Comparison of ENCODE assay signal across 10 mouse cellular contexts in genomic region chr10:86126478-86126877, GRCm38 (mm10).
DNase-seq lines count a peak whose midpoint lies in the region; ATAC-seq and TF ChIP-seq lines count a peak whose summit lies in the region.
"Had no signal": no experiment of that assay in that cellular context is flagged by ENCODE, and none has a peak within 500 bp of the region (broad histone marks: within the 10 kb centered on the region; RNA-seq: fewer than 3 reads in every experiment).

No protein-coding gene starts in this region.

- H3K4me2 ChIP-seq in myocyte (ENCODE audit: low read depth), result peak overlapping the region; percentile 55
- no peak overlapping the region for H3K4me2 ChIP-seq in forebrain, embryonic 12.5 days

- H3K27ac ChIP-seq in forebrain, embryonic 12.5 days, result no peak overlapping the region
- H3K27ac ChIP-seq: embryonic facial prominence, embryonic 10.5 days; forebrain, embryonic 10.5 days had no signal

- no peaks in the 10 kb centered on the region for H3K79me2 ChIP-seq in myocyte (ENCODE audit: control insufficient read depth, insufficient read depth)

- WGBS in forebrain, embryonic 12.5 days, result 88% methylated on average over 11 of the region's 11 CpGs

- H3ac ChIP-seq in myocyte (ENCODE audit: control insufficient read depth, insufficient read length), result no peak overlapping the region

- no peak for ATAC-seq in forebrain, embryonic 12.5 days (ENCODE audit: low FRiP score)
- ATAC-seq: activated CD4-positive, CD25-positive, alpha-beta regulatory T cell, adult 4 months had no signal

- DNase-seq in retina, postnatal 1 day, result peak; percentile 7
- no peak for DNase-seq in retina, embryonic 14.5 days (ENCODE audit: low spot score)
- peak; percentile 16 for DNase-seq in gastrocnemius, adult 18-20 months (ENCODE audit: low spot score)
- DNase-seq in heart, postnatal 14 days, result peak; percentile 43 to 48
- DNase-seq in cerebellum, adult 9-11 months, result no peak

- H3K36me3 ChIP-seq in myocyte (ENCODE audit: control insufficient read depth, insufficient read depth), result no peaks in the 10 kb centered on the region
- H3K36me3 ChIP-seq in forebrain, embryonic 12.5 days (replicated peaks), result no peaks in the 10 kb centered on the region
- H3K36me3 ChIP-seq: embryonic facial prominence, embryonic 10.5 days; forebrain, embryonic 10.5 days had no signal

- no peak overlapping the region for H3K9ac ChIP-seq in forebrain, embryonic 12.5 days

- no peak for TF ChIP-seq POLR2A in myocyte (IDR thresholded peaks at IDR 0.05; ENCODE audit: insufficient read length, low read depth)

- no peaks in the 10 kb centered on the region for H3K9me3 ChIP-seq in forebrain, embryonic 12.5 days
- H3K9me3 ChIP-seq: embryonic facial prominence, embryonic 10.5 days; forebrain, embryonic 10.5 days had no signal

- H3K27me3 ChIP-seq in myocyte (ENCODE audit: control insufficient read depth, insufficient read depth, insufficient read length), result no peaks in the 10 kb centered on the region
- no peaks in the 10 kb centered on the region for H3K27me3 ChIP-seq in forebrain, embryonic 12.5 days

- intact Hi-C loops in heart, postnatal 14 days (cut with DNase I), result no loop called here

- H3K4me1 ChIP-seq in forebrain, embryonic 12.5 days, result no peaks in the 10 kb centered on the region
- H3K4me1 ChIP-seq: embryonic facial prominence, embryonic 10.5 days; forebrain, embryonic 10.5 days had no signal

- no peak overlapping the region for H3K4me3 ChIP-seq in myocyte
- H3K4me3 ChIP-seq in forebrain, embryonic 12.5 days (replicated peaks), result no peak overlapping the region
- H3K4me3 ChIP-seq: embryonic facial prominence, embryonic 10.5 days; forebrain, embryonic 10.5 days had no signal

TF ChIP-seq in myocyte, 11 proteins besides CTCF, POLR2A, EP300 and RAD21:
- TF ChIP-seq MYOG (IDR thresholded peaks at IDR 0.05; ENCODE audit: control insufficient read depth in 1 of 3, insufficient read depth in 1 of 3, insufficient read length in 2 of 3, low read depth in 2 of 3), result peak; percentile 37 to 85 (median 62)
- peak; percentile 5 for TF ChIP-seq USF1 (IDR thresholded peaks at IDR 0.05; ENCODE audit: low read depth)
- peak; percentile 24 for TF ChIP-seq TCF3 (IDR thresholded peaks at IDR 0.05; ENCODE audit: insufficient read length, low read depth)
- peak; percentile 49 for TF ChIP-seq TCF12 (IDR thresholded peaks at IDR 0.05; ENCODE audit: insufficient read depth, poor library complexity, severe bottlenecking)
- TF ChIP-seq SRF (IDR thresholded peaks at IDR 0.05; ENCODE audit: control insufficient read depth, insufficient read length, low read depth), result no peak
- TF ChIP-seq MYOD1 (IDR thresholded peaks at IDR 0.05; ENCODE audit: control insufficient read depth in 1 of 3, insufficient read length in 2 of 3, low read depth in 2 of 3), result peak in 2 of 3 experiments; percentile 47 to 69
- TF ChIP-seq CEBPB (IDR thresholded peaks at IDR 0.05; ENCODE audit: insufficient read depth, poor library complexity, severe bottlenecking), result peak; percentile 61; the same call in 1 of the 2 replicates
- TF ChIP-seq POLR2AphosphoS2 (IDR thresholded peaks at IDR 0.05; ENCODE audit: insufficient read length, low read depth), result no peak
- TF ChIP-seq E2F4 (IDR thresholded peaks at IDR 0.05; ENCODE audit: insufficient read depth), result no peak
- peak; percentile 8 for TF ChIP-seq MAX (IDR thresholded peaks at IDR 0.05; ENCODE audit: low read depth)
- no peak for TF ChIP-seq REST (IDR thresholded peaks at IDR 0.05; ENCODE audit: insufficient read depth, insufficient read length)

Comparison
In these comparisons a context has a peak if more than half of its experiments do, and no peak if none do; other contexts are left out.
1. DNase-seq: peak in retina, postnatal 1 day (single experiment), gastrocnemius, adult 18-20 months (single experiment) and heart, postnatal 14 days (2 of 2); none in retina, embryonic 14.5 days (single experiment) and cerebellum, adult 9-11 months (single experiment).